Mouse (Mus musculus) bone marrow macrophage, adult 2 months (primary cell): Measurements from ENCODE around the gene Parp14. TPM values are rescaled to one million over a fixed set of nuclear protein-coding genes. Genes with fewer than 3 reads are reported as not detected.

Experiments used
- H3K27ac ChIP-seq: 2 replicates; pipeline ENCODE4 v1.5.1; 2012; ENCODE audit warnings: low read depth, low read length; ENCODE audit not compliant: insufficient read depth
- H3K4me1 ChIP-seq: 2 replicates; pipeline ENCODE4 v1.6.1; 2012; ENCODE audit warnings: low read length; ENCODE audit not compliant: control insufficient read depth, insufficient read depth
- H3K4me3 ChIP-seq: 2 replicates; pipeline ENCODE4 v1.5.1; 2012; ENCODE audit warnings: mild to moderate bottlenecking, low read length, moderate library complexity; ENCODE audit not compliant: insufficient read depth
- CTCF ChIP-seq: IDR thresholded peaks from 2 replicates; pipeline ENCODE4 v1.5.1; 2012; ENCODE audit warnings: low read depth, mild to moderate bottlenecking, low read length, moderate library complexity
- POLR2A ChIP-seq: IDR thresholded peaks from 2 replicates; pipeline ENCODE4 v1.6.1; 2012; ENCODE audit warnings: mild to moderate bottlenecking, low read depth, low read length, borderline replicate concordance
- polyA plus RNA-seq: library from polyadenylated mRNA; stranded (reverse); fragments of >200 nt; gene quantifications from 2 replicates; pipeline ENCODE4 v1.2.4, GENCODE M21; 2012; ENCODE audit not compliant: missing spikeins, insufficient read depth, insufficient read length

Parp14 gene
- polyA plus RNA-seq, 1 experiment = 148 TPM

GRCm38 (mm10) chr16:35788330-35788729 is 83.0 kb downstream of the Parp14 start:
- Histone ChIP-seq H3K27ac (no peak overlapping the region), H3K4me1 (no peaks in the 10 kb centered on the region), H3K4me3 (no peak overlapping the region)
- TF ChIP-seq POLR2A (no peak), CTCF (no peak)

GRCm38 (mm10) chr16:35787568-35788189 is 83.7 kb downstream of the Parp14 start:
- TF ChIP-seq POLR2A = no peak
- TF ChIP-seq CTCF = no peak
- Histone ChIP-seq H3K4me1 (no peaks in the 10 kb centered on the region), H3K27ac (no peak overlapping the region), H3K4me3 (no peak overlapping the region)

GRCm38 (mm10) chr16:35787163-35787562 is 84.2 kb downstream of the Parp14 start:
- TF ChIP-seq POLR2A (no peak), CTCF (no peak)
- Histone ChIP-seq H3K4me1 (no peaks in the 10 kb centered on the region), H3K4me3 (no peak overlapping the region), H3K27ac (no peak overlapping the region)

GRCm38 (mm10) chr16:35784134-35784725 is 87.1 kb downstream of the Parp14 start:
- TF ChIP-seq CTCF (no peak), POLR2A (no peak)
- H3K27ac ChIP-seq = no peak overlapping the region
- H3K4me3 ChIP-seq = no peak overlapping the region
- no peaks in the 10 kb centered on the region for H3K4me1 ChIP-seq

- Histone ChIP-seq H3K4me1 (no peaks in the 10 kb centered on the region), H3K27ac (no peak overlapping the region), H3K4me3 (no peak overlapping the region)
- no peak for TF ChIP-seq CTCF
- no peak for TF ChIP-seq POLR2A
Measured at GRCm38 (mm10) chr16:35783207-35783573, 88.2 kb downstream of the Parp14 start.

Other genes with a start within 250 kb of the Parp14 start
- gene Dirc2, start 102.2 kb downstream of the Parp14 start, polyA plus RNA-seq = 19.9 and 21.2 TPM in 2 replicates
- gene Hspbap1, start 101.2 kb downstream of the Parp14 start, polyA plus RNA-seq = 3.2 and 3.3 TPM in 2 replicates
- 72.8 and 78.7 TPM in 2 replicates for gene Parp9, start 66.9 kb upstream of the Parp14 start, polyA plus RNA-seq
- 63.1 and 64.2 TPM in 2 replicates for gene Dtx3l, start 67.6 kb upstream of the Parp14 start, polyA plus RNA-seq
- gene Kpna1, start 107.2 kb upstream of the Parp14 start, polyA plus RNA-seq = 23.4 and 26.4 TPM in 2 replicates
- 5.5 and 6.9 TPM in 2 replicates for gene Wdr5b, start 169.6 kb upstream of the Parp14 start, polyA plus RNA-seq
- 49.2 and 57.1 TPM in 2 replicates for gene Fam162a, start 200.1 kb upstream of the Parp14 start, polyA plus RNA-seq
- gene Ccdc58, start 200.1 kb upstream of the Parp14 start, polyA plus RNA-seq = 19.6 and 33.8 TPM in 2 replicates